Mouse (Mus musculus): ENCODE data around the gene Slc8a2. TPM values are rescaled to one million over a fixed set of nuclear protein-coding genes. Genes with fewer than 3 reads are reported as not detected.

Slc8a2 gene
- polyA plus RNA-seq, 2 experiments from 2014 or later: not detected

- no peak for ATAC-seq
These were observed 3.8 kb upstream of the Slc8a2 start for GRCm38 (mm10) chr7:16125829-16126228.

- no peak for ATAC-seq
These were observed 1.3 kb upstream of the Slc8a2 start for GRCm38 (mm10) chr7:16128344-16128743.

- no peak for ATAC-seq
These were observed 727 bp upstream of the Slc8a2 start for GRCm38 (mm10) chr7:16128899-16129298.

- no peak for ATAC-seq
These were observed 443 bp downstream of the Slc8a2 start for GRCm38 (mm10) chr7:16129846-16130691.

GRCm38 (mm10) chr7:16130956-16131634, 1.5 kb downstream of the Slc8a2 start:
- no peak for ATAC-seq

GRCm38 (mm10) chr7:16132161-16132581, 2.5 kb downstream of the Slc8a2 start:
- no peak for ATAC-seq

- ATAC-seq: no peak
These were observed 3.3 kb downstream of the Slc8a2 start for GRCm38 (mm10) chr7:16132926-16133325.

GRCm38 (mm10) chr7:16133691-16134090, 4.1 kb downstream of the Slc8a2 start:
- no peak for ATAC-seq

- ATAC-seq: no peak
These were observed 5.3 kb downstream of the Slc8a2 start for GRCm38 (mm10) chr7:16134951-16135392.

GRCm38 (mm10) chr7:16146489-16147410, 17.1 kb downstream of the Slc8a2 start:
- no peak for ATAC-seq

- no peak for ATAC-seq
These were observed 18.0 kb downstream of the Slc8a2 start for GRCm38 (mm10) chr7:16147643-16148042.

GRCm38 (mm10) chr7:16149241-16149640, 19.6 kb downstream of the Slc8a2 start:
- no peak for ATAC-seq

- no peak for ATAC-seq
These were observed 20.8 kb downstream of the Slc8a2 start for GRCm38 (mm10) chr7:16150191-16151145.

- peak; percentile 69 for ATAC-seq
These were observed 23.9 kb downstream of the Slc8a2 start for GRCm38 (mm10) chr7:16153522-16153921.

- no peak for ATAC-seq
These were observed 25.7 kb downstream of the Slc8a2 start for GRCm38 (mm10) chr7:16155132-16155872.

- no peak for ATAC-seq
These were observed 26.6 kb downstream of the Slc8a2 start for GRCm38 (mm10) chr7:16156105-16156714.

- no peak for ATAC-seq
These were observed 29.1 kb downstream of the Slc8a2 start for GRCm38 (mm10) chr7:16158735-16159134.

GRCm38 (mm10) chr7:16160702-16161101, 31.1 kb downstream of the Slc8a2 start:
- ATAC-seq: no peak

- no peak for ATAC-seq
These were observed 31.7 kb downstream of the Slc8a2 start for GRCm38 (mm10) chr7:16161302-16161701.

- no peak for ATAC-seq
These were observed 32.4 kb downstream of the Slc8a2 start for GRCm38 (mm10) chr7:16162036-16162435.

Measured in activated CD4-positive, CD25-positive, alpha-beta regulatory T cell, adult 4 months (primary cell).